Mouse (Mus musculus) lung, postnatal 36 days (tissue): ENCODE measurements at regions not wholly inside any gene's neighbourhood (a gene's known extent, or its start where the extent isn't known, plus 50 kb on each side); places are given as distances from the start of the nearest gene placed in this dataset.

Experiments used
- DNase-seq: peaks from one replicate; pipeline ENCODE4 v3.0.0; 2022; ENCODE audit warnings: mixed read lengths

DNA sequence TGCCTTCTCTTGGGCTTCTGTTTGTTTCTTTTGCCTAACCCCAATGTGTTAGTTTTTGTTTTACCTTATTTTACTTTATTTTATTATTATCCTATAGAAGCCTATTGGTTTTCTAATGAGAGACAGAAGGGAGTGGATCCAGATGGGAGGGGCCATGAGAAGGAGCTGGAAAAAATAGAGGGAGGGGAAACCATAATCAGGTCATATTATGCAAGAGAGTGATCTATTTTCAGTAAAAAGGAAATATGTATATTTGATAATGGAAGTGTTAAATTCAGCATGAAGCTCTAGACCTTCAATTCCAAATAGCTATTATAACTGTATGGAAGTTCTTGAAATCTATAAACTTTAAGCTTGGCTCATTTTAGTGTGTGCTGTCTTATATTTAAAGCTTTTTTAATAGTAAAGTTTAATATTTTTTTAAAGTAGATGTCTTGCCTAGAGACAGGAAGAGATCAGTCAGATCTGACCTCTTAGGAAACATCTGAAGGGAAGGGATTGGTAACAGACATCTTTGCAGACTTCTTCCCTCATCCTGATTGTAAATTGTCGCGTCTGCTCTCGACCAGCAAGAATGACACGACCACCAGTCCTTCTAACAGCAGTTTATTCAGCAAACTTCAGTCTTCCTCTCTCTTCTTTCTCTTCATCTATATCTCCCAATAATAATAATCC is 87.8 kb upstream of the Supt20 start:
- no peak for DNase-seq

- no peak for DNase-seq
These were observed 81.1 kb upstream of the Supt20 start for GRCm38 (mm10) chr3:54611431-54611990.

DNA sequence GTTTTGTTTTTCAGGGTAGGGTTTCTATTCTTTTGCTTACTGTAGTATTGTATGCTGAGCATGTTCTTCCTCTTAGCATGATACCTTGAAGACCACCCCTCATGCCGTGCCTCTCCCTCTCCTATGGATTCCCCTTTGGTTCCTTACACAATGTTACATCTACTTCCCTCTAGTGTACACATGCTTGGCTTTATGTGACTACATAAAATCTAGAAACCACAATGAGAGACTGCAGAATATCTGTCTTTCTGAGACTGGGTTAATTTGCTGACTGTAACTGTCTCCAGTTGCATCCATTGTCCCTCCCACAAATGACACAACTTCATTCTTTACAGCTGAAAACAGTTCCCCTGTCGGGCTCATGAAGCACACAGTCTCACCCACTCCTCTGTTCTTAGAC is 78.8 kb upstream of the Supt20 start:
- DNase-seq, result no peak

GRCm38 (mm10) chr3:54617298-54617697 is 75.3 kb upstream of the Supt20 start:
- no peak for DNase-seq

GRCm38 (mm10) chr3:54618286-54618685 is 74.3 kb upstream of the Supt20 start:
- DNase-seq, result no peak

DNA sequence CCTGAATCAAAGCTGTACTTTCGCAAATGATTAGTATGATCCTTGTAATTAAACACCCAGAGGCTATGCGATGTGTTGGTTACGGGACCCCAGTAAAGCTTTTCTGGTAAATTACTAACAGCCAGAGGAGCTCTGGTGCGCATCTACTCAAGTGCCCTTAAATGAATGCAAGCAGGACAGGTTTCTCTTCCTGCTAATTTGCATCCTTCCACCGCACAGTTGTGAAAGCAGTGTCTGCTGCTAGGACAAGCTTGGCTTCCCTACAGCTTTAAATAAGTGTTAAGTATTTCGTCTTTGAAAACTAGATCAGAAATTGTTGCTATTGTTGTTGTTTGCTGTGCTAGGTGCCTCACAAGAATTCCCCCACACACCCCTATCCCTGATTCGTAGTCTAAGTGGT is 62.4 kb upstream of the Supt20 start:
- DNase-seq, result no peak

DNA sequence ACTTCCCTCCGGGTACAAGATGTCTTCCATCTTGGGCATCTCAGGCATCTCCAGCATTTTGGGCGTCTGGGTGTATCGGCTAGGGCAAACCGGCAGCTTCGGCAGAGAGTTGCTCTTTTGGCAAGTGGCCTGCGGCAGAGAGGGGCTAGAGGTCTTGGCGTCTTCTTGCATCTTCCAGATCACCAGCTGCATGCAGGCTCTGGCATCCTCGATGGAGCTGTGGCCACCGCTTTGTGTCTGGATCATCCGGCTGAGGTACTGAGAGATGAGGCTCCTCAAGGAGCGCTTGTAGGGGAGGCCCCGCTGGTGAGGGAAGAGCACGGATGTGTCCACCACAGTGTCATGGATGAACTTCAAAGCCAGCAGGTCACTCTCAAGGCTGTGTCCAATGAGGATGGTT is 59.9 kb upstream of the Supt20 start:
- DNase-seq, result no peak

DNA sequence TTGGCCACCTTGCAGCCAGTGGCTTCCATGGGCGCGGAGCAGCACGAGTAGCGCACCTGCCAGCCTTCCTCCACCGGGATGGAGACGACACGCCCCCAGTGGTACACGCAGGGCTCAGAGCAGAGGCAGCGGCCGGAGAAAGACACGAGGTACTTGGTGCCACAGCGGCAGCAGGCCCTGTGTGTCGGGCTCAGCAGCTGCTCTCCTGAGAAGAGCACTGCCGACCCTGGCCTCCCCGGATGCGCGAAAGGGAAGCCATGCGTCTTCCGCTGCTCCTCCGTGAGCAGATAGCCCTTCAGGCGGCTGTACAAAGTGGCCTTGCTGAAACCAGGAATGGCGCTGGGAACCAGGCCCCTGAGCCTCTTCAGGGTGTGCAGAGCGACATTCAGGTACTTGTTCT is 59.2 kb upstream of the Supt20 start:
- no peak for DNase-seq

GRCm38 (mm10) chr3:54634456-54634855 is 58.2 kb upstream of the Supt20 start:
- DNase-seq, result no peak
